In the genomic region with DNA sequence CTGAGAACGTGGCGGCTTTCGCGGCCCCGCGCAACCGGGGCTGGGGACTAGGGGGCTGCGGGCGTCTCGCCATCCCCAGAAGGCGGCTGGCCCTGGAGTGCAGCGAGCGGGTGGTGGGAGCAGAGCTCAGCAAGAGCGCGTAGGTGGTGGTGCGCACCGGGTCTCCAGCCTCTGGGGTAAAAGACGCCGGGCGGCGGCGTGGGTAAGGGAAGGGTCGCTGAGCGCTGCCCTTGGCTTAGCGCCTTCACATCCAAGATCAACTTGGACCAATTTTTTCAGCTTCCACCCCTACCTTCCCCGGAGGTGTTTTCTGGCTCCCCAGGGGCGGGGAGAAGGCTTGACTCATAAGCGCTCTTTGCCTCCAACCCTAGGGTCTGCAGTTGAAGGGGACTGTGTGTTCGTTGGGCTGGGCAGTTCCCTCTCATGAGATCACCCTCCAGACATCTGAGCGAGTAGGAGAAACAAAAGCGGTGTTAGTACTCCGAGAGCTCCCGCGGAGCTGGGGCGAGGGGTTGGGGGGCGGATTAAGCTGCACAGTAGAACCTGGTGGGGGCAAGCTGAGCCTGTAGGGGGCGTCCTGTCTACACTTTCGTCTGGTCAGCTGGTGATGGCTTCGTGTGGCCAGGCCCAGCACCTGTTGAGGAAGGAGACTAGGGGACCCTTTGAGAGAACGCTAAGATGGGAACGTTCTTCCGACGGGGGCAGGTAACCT, we compare ENCODE assay signal across 9 mouse cellular contexts. TPM values are rescaled to one million over a fixed set of nuclear protein-coding genes. Genes with fewer than 3 reads are reported as not detected.
DNase-seq lines count a peak whose midpoint lies in the region; ATAC-seq and TF ChIP-seq lines count a peak whose summit lies in the region.
"Had no signal": no experiment of that assay in that cellular context is flagged by ENCODE, and none has a peak within 500 bp of the region (broad histone marks: within the 10 kb centered on the region; RNA-seq: fewer than 3 reads in every experiment).

No protein-coding gene starts in this region.

- TF ChIP-seq EP300 in liver, postnatal 0 days (IDR thresholded peaks at IDR 0.05; ENCODE audit: low read depth): no peak

- H3K4me3 ChIP-seq in kidney, embryonic 14.5 days (ENCODE audit: low read length): peak overlapping the region; percentile 68
- peak overlapping the region; percentile 33 for H3K4me3 ChIP-seq in liver, postnatal 0 days (ENCODE audit: low read depth, low read length)

- H3K4me1 ChIP-seq in kidney, embryonic 14.5 days (ENCODE audit: control insufficient read depth, insufficient read depth, low read length): 0 out of 2 replicates have a peak, but pooled peaks cover 3% of the 10 kb centered on the region
- H3K4me1 ChIP-seq in liver, postnatal 0 days (ENCODE audit: insufficient read depth): peaks cover 7% of the 10 kb centered on the region

- peaks cover 55% of the 10 kb centered on the region for H3K27me3 ChIP-seq in kidney, embryonic 14.5 days (ENCODE audit: control insufficient read depth, insufficient read depth, low read length)
- peaks cover 83% of the 10 kb centered on the region for H3K27me3 ChIP-seq in liver, postnatal 0 days (ENCODE audit: insufficient read depth, low read length)

- H3K9ac ChIP-seq in kidney, embryonic 14.5 days (ENCODE audit: low read depth, low read length): peak overlapping the region; percentile 61
- H3K9ac ChIP-seq in liver, postnatal 0 days (replicated peaks): no peak overlapping the region

- peak overlapping the region; percentile 99 for H3K4me2 ChIP-seq in kidney, embryonic 14.5 days (replicated peaks; ENCODE audit: low read depth, low read length)
- H3K4me2 ChIP-seq in liver, postnatal 0 days (ENCODE audit: low read depth, low read length): peak overlapping the region; percentile 64

- DNase-seq in kidney, adult 9 months: no peak
- peak; percentile 83 to 84 for DNase-seq in cerebellum, postnatal 10 days
- DNase-seq in frontal cortex, postnatal 14 days (ENCODE audit: low spot score in 2 of 2): peak; percentile 34 to 66
- DNase-seq in kidney, postnatal 14 days: peak; percentile 13
- no peak for DNase-seq in liver, postnatal 0 days
- peak; percentile 58 for DNase-seq in right cerebral cortex, postnatal 25 days
- DNase-seq in ovary, adult 18-20 months (ENCODE audit: low spot score): no peak

- TF ChIP-seq CTCF in liver, postnatal 0 days (IDR thresholded peaks at IDR 0.05; ENCODE audit: low read depth): no peak; the same call in 1 of the 2 replicates

- H3K27ac ChIP-seq in kidney, embryonic 14.5 days (ENCODE audit: low read depth, low read length): no peak overlapping the region
- no peak overlapping the region for H3K27ac ChIP-seq in liver, postnatal 0 days (ENCODE audit: low read depth)

- WGBS in kidney, embryonic 14.5 days: under 1% methylated on average over 43 of the region's 43 CpGs
- 3% methylated on average over 33 of the region's 43 CpGs for WGBS in liver, postnatal 0 days (ENCODE audit: insufficient replicate concordance)

- no peaks in the 10 kb centered on the region for H3K9me3 ChIP-seq in kidney, embryonic 14.5 days (ENCODE audit: control insufficient read depth, low read length)
- H3K9me3 ChIP-seq in liver, postnatal 0 days (ENCODE audit: low read length): no peaks in the 10 kb centered on the region

- no peaks in the 10 kb centered on the region for H3K36me3 ChIP-seq in kidney, embryonic 14.5 days (ENCODE audit: control insufficient read depth, insufficient read depth, low read length)
- no peaks in the 10 kb centered on the region for H3K36me3 ChIP-seq in liver, postnatal 0 days (replicated peaks; ENCODE audit: insufficient read depth, low read length)
- H3K36me3 ChIP-seq: G1E had no signal

- peak; percentile 56 for ATAC-seq in kidney, embryonic 14.5 days (ENCODE audit: low FRiP score, low TSS enrichment)
- no peak for ATAC-seq in liver, postnatal 0 days

RNA-seq across cellular contexts. Expression of gene Galnt16, which starts 1.7 kb away (rescaled TPM):
- 3.1 TPM in 2 replicates for polyA plus RNA-seq in kidney, embryonic 14.5 days (2014; fragmentation: Nextera tagmentation; extraction: Ambion mirVana)
- polyA plus RNA-seq in liver, postnatal 0 days (2015; fragmentation: Nextera tagmentation; extraction: Ambion mirVana): 0.09 and 0.15 TPM in 2 replicates

RNA-seq across cellular contexts. Expression of gene Exd2, which starts 56.9 kb away (rescaled TPM):
- 21.6 and 28.8 TPM in 2 replicates for polyA plus RNA-seq in kidney, embryonic 14.5 days (2014; fragmentation: Nextera tagmentation; extraction: Ambion mirVana)
- polyA plus RNA-seq in liver, postnatal 0 days (2015; fragmentation: Nextera tagmentation; extraction: Ambion mirVana): 3.4 and 3.6 TPM in 2 replicates

Comparison
In these comparisons a context has a peak if more than half of its experiments do, and no peak if none do; other contexts are left out.
1. DNase-seq: peak in cerebellum, postnatal 10 days (2 of 2), frontal cortex, postnatal 14 days (2 of 2), kidney, postnatal 14 days (single experiment) and right cerebral cortex, postnatal 25 days (single experiment); none in kidney, adult 9 months (single experiment), liver, postnatal 0 days (single experiment) and ovary, adult 18-20 months (single experiment).